Mouse (Mus musculus) hindbrain, postnatal 0 days (tissue): Measurements from ENCODE around the gene Cops7a. TPM values are rescaled to one million over a fixed set of nuclear protein-coding genes. Genes with fewer than 3 reads are reported as not detected.

ENCODE experiments used
- ATAC-seq: fragments of 200-750 bp; cut with Nextera tagmentation; 2 replicates; pipeline ENCODE4 v1.8.0; 2017; ENCODE audit warnings: mild to moderate bottlenecking, moderate TSS enrichment, moderate library complexity
- DNase-seq: peaks from one replicate; pipeline ENCODE4 v3.0.0-alpha.2; 2015; ENCODE audit warnings: low spot score
- H3K27ac ChIP-seq: fragments of 300-500 bp; sonication (generic); 2 replicates; pipeline ENCODE4 v1.5.1; 2014; ENCODE audit warnings: mild to moderate bottlenecking
- H3K27me3 ChIP-seq: fragments of 300-500 bp; sonication (generic); 2 replicates; pipeline ENCODE4 v1.6.1; 2014; ENCODE audit warnings: low read length, mixed read lengths; ENCODE audit not compliant: insufficient read depth
- H3K36me3 ChIP-seq: fragments of 300-500 bp; sonication (generic); 2 replicates; pipeline ENCODE4 v1.6.1; 2014; ENCODE audit warnings: low read length, mixed read lengths; ENCODE audit not compliant: insufficient read depth
- H3K4me1 ChIP-seq: fragments of 300-500 bp; sonication (generic); 2 replicates; pipeline ENCODE4 v1.6.1; 2014; ENCODE audit warnings: antibody characterized with exemption, low read length, mixed read lengths; ENCODE audit not compliant: insufficient read depth
- H3K4me2 ChIP-seq: fragments of 300-500 bp; sonication (generic); 2 replicates; pipeline ENCODE4 v1.6.1; 2014; ENCODE audit warnings: low read depth, mild to moderate bottlenecking, low read length, moderate library complexity, mixed read lengths
- H3K4me3 ChIP-seq: fragments of 300-500 bp; sonication (generic); 2 replicates; pipeline ENCODE4 v1.5.1; 2014; ENCODE audit warnings: low read length
- H3K9ac ChIP-seq: fragments of 300-500 bp; sonication (generic); replicated peaks from 2 replicates; pipeline ENCODE4 v1.6.1; 2014; ENCODE audit warnings: mild to moderate bottlenecking, low read length, moderate library complexity, mixed read lengths
- H3K9me3 ChIP-seq: fragments of 300-500 bp; sonication (generic); 2 replicates; pipeline ENCODE4 v1.6.1; 2016; ENCODE audit warnings: low read length, mixed read lengths
- CTCF ChIP-seq: IDR thresholded peaks from 2 replicates; pipeline ENCODE4 v1.5.1; 2016; ENCODE audit warnings: antibody characterized with exemption, control low read depth, low read depth
- WGBS: fragments of 180-500 bp; shearing (Covaris S2); extraction: QIAGEN DNeasy Blood & Tissue Kit; methylation state at CpG from one replicate; pipeline ENCODE4 v1.1.7; 2014; 5-methylcytosine and 5-hydroxymethylcytosine counted together
- polyA plus RNA-seq: library from polyadenylated mRNA; unstranded; fragments of >200 nt; fragmentation: Nextera tagmentation; extraction: Ambion mirVana; gene quantifications from 2 replicates; pipeline ENCODE4 v1.2.1, GENCODE M21; 2015
- total RNA-seq: library from RNA; depleted of rRNA; stranded (reverse); fragments of >200 nt; gene quantifications from 2 replicates; pipeline ENCODE4 v1.2.3, GENCODE M21; 2014

The Cops7a gene
- total and polyA plus RNA-seq, 2 experiments from 2014 or later = 101 to 146 TPM

DNA sequence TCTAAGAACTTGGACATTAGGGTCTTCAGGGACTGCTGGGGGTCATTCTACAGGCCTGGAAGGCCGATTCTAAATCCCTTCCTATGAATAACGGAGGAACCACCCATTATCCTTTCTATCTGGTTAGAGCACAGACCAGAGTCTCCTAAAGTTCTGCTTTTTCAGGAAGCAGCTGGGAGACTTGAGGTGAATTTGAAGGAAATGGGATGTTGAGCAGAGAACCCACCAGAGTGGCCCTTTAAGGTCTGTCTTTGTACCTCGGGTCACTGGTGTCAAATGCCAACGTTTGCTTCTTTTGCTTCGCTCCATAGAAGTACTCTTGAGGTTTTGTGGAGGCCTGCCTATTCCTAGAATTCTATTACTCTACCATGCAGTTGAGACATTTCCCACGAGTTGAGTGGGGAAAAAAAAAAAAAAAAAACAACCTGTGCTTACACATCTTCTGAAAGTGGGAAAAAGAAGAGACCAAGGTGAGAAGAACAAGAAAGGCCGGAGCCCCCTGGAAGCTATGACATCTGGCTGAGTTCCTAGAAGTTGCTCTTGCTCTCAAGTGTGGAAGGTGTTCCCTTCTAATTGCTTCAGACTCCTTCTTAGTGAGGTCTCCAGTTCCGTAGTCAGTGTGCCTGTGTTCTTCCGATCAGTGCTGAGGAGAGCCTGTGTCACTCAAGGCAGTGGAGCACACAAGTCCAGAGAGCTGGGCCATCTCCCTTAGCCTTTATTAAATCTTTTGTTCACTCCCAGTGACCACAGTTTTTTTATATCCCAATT lies 44.8 kb downstream of the Cops7a start:
- H3K27me3 ChIP-seq = no peaks in the 10 kb centered on the region
- peak overlapping the region; percentile 46 for H3K9ac ChIP-seq
- peaks cover 25% of the 10 kb centered on the region for H3K4me1 ChIP-seq
- H3K4me3 ChIP-seq = peak overlapping the region; percentile 27
- ATAC-seq (no peak), DNase-seq (no peak)
- TF ChIP-seq CTCF = no peak
- H3K9me3 ChIP-seq = no peaks in the 10 kb centered on the region
- H3K27ac ChIP-seq = peak overlapping the region; percentile 100
- WGBS = 22% methylated on average over 9 of the region's 9 CpGs
- no peaks in the 10 kb centered on the region for H3K36me3 ChIP-seq
- peak overlapping the region; percentile 98 for H3K4me2 ChIP-seq

DNA sequence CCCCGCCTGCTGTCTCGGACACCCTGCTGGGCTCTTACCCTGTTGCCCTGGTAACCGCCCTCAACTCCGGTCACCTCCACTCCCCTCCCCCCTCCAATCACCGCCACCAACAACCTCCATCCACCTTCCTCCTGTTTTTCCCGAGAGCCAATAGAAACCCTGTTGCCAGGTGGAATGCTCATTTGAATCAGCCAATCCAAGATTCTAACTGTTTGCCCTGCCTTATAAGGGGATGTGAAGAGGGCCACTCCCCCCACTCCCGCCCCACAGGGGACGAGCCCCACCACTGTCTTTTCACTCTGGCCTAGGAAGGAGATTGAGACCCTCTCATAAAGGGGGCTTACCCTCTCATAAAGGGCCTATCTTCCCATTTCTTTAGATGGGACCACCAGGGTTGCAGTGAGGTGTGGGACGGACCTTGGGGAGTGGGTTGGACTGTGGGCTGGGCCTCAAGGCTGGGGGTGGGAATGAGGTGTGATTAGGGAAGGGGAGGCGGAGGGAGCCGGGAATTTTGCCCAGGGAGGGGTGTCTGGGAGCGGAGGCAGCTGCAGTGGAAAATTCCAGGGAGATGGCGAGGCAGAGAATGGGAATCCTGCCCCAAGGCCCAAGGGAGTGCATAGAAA lies 45.5 kb downstream of the Cops7a start, which contains the start of gene Ptms:
Gene Ptms, minus strand, starts transcription at position 409 of the 623 bp plus-strand sequence.
- peak; percentile 88 for ATAC-seq
- Histone ChIP-seq H3K9ac (peak within 1 kb of the TSS; percentile 46), H3K36me3 (no peaks in the 10 kb centered on the region), H3K4me1 (peaks cover 32% of the 10 kb centered on the region), H3K4me2 (peak within 1 kb of the TSS; percentile 98), H3K27ac (peak within 1 kb of the TSS; percentile 100), H3K4me3 (peak within 1 kb of the TSS; percentile 27), H3K9me3 (no peaks in the 10 kb centered on the region), H3K27me3 (no peaks in the 10 kb centered on the region)
- peak; percentile 97 for DNase-seq
- WGBS = under 1% methylated on average over 13 of the region's 13 CpGs
- no peak for TF ChIP-seq CTCF

DNA sequence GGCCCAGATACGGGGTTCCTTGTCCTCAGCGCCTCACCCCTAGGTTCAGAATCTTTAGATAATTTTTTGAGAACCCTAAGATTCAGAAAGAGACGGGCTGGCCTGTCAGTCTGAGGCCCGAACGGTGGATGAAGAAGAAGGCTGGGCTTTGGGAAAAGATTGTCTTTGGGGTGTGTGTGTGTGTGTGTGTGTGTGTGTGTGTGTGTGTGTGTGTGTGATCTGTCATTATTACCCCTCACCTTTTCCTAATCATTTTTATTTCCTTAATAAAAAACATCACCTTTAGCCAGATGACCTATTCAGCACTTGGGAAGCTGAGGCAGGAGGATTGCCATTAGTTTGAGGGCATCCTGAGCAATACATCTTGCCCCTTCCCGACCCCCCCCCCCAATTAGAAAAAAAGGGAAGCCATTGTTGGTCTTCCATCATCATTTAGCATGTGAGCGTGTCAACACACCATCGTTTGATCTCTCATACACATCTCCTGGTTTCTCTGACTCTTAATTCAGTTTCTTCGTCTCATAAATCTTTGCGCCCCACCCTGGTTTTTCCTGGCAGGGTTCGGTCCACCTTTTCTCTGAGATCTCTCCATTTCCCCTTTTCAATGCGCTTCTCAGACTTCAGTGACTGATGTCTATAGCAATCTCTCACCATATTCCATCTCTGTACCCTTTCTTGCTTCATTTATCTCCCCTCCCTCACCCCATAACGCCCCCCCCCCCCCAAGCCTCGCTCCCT lies 46.3 kb downstream of the Cops7a start:
- H3K9ac ChIP-seq = peak overlapping the region; percentile 100
- WGBS = 12% methylated on average over 12 of the region's 14 CpGs

DNA sequence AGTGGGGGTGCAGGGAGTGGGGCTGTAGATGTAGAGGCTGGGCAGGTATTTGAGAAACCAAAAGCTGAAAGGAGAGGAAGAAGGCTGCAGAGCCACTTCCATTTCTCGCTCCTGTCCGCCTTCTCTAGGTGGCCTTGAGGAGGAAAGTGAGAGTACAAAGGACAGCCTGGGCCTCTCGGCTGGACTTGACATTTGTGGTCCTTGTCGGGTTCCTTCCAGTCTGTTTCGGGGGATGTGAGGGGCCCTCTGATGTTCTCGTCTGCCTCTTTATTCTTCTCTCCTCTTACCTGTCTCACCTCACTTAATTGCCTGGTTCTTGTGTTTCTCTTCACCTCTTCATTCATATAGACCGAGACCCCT lies 47.0 kb downstream of the Cops7a start:
- 8% methylated on average over 7 of the region's 7 CpGs for WGBS
- H3K9ac ChIP-seq = peak overlapping the region; percentile 100
- TF ChIP-seq CTCF = 0 out of 2 replicates have a peak, but pooled peaks have one; percentile 4

More for the DNA sequence above, 46.3 kb downstream of the Cops7a start:
- no peak for ATAC-seq
- peaks cover 4% of the 10 kb centered on the region for H3K36me3 ChIP-seq
- no peaks in the 10 kb centered on the region for H3K9me3 ChIP-seq
- no peaks in the 10 kb centered on the region for H3K27me3 ChIP-seq
- DNase-seq = no peak
- H3K4me1 ChIP-seq = peaks cover 32% of the 10 kb centered on the region
- H3K4me3 ChIP-seq = peak overlapping the region; percentile 27
- no peak for TF ChIP-seq CTCF
- H3K27ac ChIP-seq = peak overlapping the region; percentile 100
- peak overlapping the region; percentile 98 for H3K4me2 ChIP-seq

DNA sequence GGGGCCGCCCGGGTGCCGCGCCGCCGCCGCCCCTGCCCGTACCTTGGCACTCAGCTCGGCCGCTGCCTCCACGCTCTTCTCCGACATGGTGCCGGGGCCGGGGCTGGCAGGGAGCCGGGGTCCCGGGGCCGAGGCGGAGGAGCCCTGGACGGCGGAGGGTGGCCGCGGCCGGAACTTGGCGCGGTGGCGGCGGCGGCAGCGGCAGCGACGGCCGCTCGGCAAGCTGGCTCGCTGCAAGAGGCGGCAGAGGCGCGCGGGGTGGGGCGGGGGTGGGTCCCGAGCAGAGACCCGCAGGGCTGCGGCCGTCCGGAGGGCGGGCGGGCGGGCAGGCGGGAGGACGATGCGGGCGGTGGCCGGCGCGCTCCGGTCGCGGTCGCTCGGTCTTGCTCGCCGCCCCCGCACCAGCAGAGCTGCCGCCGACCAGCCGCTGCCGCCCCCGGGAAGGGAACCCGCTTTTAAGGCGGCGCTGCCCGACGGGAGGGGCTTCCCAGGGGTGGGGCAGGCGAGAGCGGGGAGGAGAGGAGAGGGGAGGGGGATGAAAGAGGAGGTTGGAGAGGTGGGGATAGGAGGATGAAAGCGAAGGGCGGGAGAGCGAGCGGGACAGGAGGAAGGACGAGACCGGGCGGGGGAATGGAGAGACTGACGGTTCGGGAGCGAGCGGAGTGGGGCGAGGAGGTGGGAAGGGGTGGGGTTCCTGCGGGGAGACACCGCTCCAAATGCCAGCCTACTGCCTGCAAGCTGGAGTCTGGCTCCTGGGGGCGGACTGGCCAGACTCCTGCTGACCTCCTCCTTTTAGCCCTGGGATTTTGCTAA lies 47.6 kb downstream of the Cops7a start:
- TF ChIP-seq CTCF = no peak

More for the DNA sequence above, 47.0 kb downstream of the Cops7a start:
- peaks cover 11% of the 10 kb centered on the region for H3K36me3 ChIP-seq
- no peaks in the 10 kb centered on the region for H3K27me3 ChIP-seq
- H3K4me3 ChIP-seq = peak overlapping the region; percentile 89
- ATAC-seq = no peak
- no peaks in the 10 kb centered on the region for H3K9me3 ChIP-seq
- H3K27ac ChIP-seq = peak overlapping the region; percentile 100
- no peak for DNase-seq
- H3K4me2 ChIP-seq = peak overlapping the region; percentile 98
- peaks cover 32% of the 10 kb centered on the region for H3K4me1 ChIP-seq

More for the DNA sequence above, 47.6 kb downstream of the Cops7a start:
- peaks cover 32% of the 10 kb centered on the region for H3K4me1 ChIP-seq
- H3K27me3 ChIP-seq = no peaks in the 10 kb centered on the region
- DNase-seq (peak; percentile 95), ATAC-seq (peak; percentile 76)
- H3K36me3 ChIP-seq = peaks cover 13% of the 10 kb centered on the region
- H3K27ac ChIP-seq = peak overlapping the region; percentile 100
- WGBS = 2% methylated on average over 42 of the region's 89 CpGs
- peak overlapping the region; percentile 89 for H3K4me3 ChIP-seq
- H3K9ac ChIP-seq = peak overlapping the region; percentile 100
- no peaks in the 10 kb centered on the region for H3K9me3 ChIP-seq
- H3K4me2 ChIP-seq = peak overlapping the region; percentile 98
